Mouse (Mus musculus) lung, postnatal 0 days (tissue): Measurements from ENCODE around the gene Apoa5.

Source experiments
- CTCF ChIP-seq: IDR thresholded peaks from 2 replicates; pipeline ENCODE4 v1.5.1; 2016; ENCODE audit warnings: antibody characterized with exemption, mild to moderate bottlenecking
- EP300 ChIP-seq: IDR thresholded peaks from 2 replicates; pipeline ENCODE4 v1.6.1; 2016; ENCODE audit warnings: antibody characterized with exemption, mild to moderate bottlenecking, control low read depth

DNA sequence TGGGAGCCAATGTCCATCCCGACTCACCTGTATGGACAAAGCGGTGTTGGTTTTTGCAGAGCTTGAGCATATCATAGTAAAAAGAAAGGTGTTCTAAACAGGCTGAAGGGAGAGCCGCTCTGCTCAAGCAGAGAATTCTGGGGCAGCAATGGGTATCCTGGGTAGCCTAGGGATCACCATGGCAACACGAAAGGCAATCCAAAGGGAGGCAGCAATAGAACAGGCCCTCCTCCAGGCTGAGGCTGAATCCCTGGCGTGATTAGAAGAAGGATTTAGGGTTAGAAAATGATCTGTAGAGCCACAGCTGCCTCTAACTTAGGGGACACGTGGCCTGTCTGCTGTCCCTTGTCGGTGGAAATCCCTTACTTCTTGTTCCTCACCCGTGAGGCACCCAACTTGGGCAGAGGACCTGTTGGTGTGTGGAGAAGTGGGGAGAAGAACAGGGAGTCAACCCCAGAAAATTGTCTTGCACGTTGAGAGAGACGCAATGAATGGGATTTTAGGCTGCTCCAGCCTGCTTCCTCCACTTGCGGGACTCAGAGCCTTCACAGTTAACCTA, 47.5 kb downstream of the Apoa5 start:
- no peak for TF ChIP-seq CTCF
- TF ChIP-seq EP300, result no peak
